Mouse (Mus musculus): ENCODE data around the gene Cox6b1.
A peak's percentile ranks its signal among the peaks of the same experiment; 100 is the strongest.

Cox6b1 gene

GRCm38 (mm10) chr7:30625530-30626384, at the start of gene Cox6b1:
Cox6b1 (minus strand) TSS chr7:30626151.
- peak; percentile 95 for DNase-seq

- DNase-seq, result no peak
Measured at GRCm38 (mm10) chr7:30671480-30671879, 45.5 kb upstream of the Cox6b1 start, which contains the start of gene Pmis2. Pmis2 (minus strand) TSS chr7:30671605.

GRCm38 (mm10) chr7:30669229-30669628, 43.3 kb upstream of the Cox6b1 start:
- no peak for DNase-seq

GRCm38 (mm10) chr7:30665321-30665720, 39.4 kb upstream of the Cox6b1 start:
- no peak for DNase-seq

GRCm38 (mm10) chr7:30664529-30665200, 38.7 kb upstream of the Cox6b1 start, which contains the start of gene Haus5:
Haus5 (minus strand) TSS chr7:30664994.
- peak; percentile 89 for DNase-seq

GRCm38 (mm10) chr7:30649591-30650540, 23.9 kb upstream of the Cox6b1 start, which contains the start of gene Rbm42:
Rbm42 (minus strand) TSS chr7:30650317.
- peak; percentile 98 for DNase-seq

- DNase-seq, result no peak
Measured at GRCm38 (mm10) chr7:30639083-30639482, 13.1 kb upstream of the Cox6b1 start.

GRCm38 (mm10) chr7:30636395-30636794, 10.4 kb upstream of the Cox6b1 start:
- no peak for DNase-seq

GRCm38 (mm10) chr7:30635752-30636151, 9.8 kb upstream of the Cox6b1 start, which contains the start of gene Etv2:
Etv2 (minus strand) TSS chr7:30635852.
- no peak for DNase-seq

- DNase-seq, result peak; percentile 68
Measured at GRCm38 (mm10) chr7:30634621-30635020, 8.7 kb upstream of the Cox6b1 start.

GRCm38 (mm10) chr7:30633762-30634412, 7.9 kb upstream of the Cox6b1 start:
- no peak for DNase-seq

GRCm38 (mm10) chr7:30629013-30629412, 3.1 kb upstream of the Cox6b1 start:
- no peak for DNase-seq

- DNase-seq, result no peak
Measured at GRCm38 (mm10) chr7:30626647-30627046, 696 bp upstream of the Cox6b1 start.

GRCm38 (mm10) chr7:30619202-30619601, 6.7 kb downstream of the Cox6b1 start:
- DNase-seq, result peak; percentile 53

- DNase-seq, result no peak
Measured at GRCm38 (mm10) chr7:30618658-30619057, 7.3 kb downstream of the Cox6b1 start.

GRCm38 (mm10) chr7:30615049-30615760, 10.7 kb downstream of the Cox6b1 start:
- peak; percentile 30 for DNase-seq

GRCm38 (mm10) chr7:30614454-30614853, 11.5 kb downstream of the Cox6b1 start:
- DNase-seq, result no peak

- peak; percentile 69 for DNase-seq
Measured at GRCm38 (mm10) chr7:30613529-30614112, 12.3 kb downstream of the Cox6b1 start.

- no peak for DNase-seq
Measured at GRCm38 (mm10) chr7:30612654-30613402, 13.1 kb downstream of the Cox6b1 start, which contains the start of gene Upk1a. Upk1a (minus strand) TSS chr7:30612847.

GRCm38 (mm10) chr7:30610043-30610442, 15.9 kb downstream of the Cox6b1 start:
- no peak for DNase-seq
